Mouse (Mus musculus) midbrain, embryonic 10.5 days (tissue): Measurements from ENCODE around the gene Gm42420. TPM values are rescaled to one million over a fixed set of nuclear protein-coding genes. Genes with fewer than 3 reads are reported as not detected.

Experiments
- polyA plus RNA-seq: library from polyadenylated mRNA; unstranded; fragments of >200 nt; fragmentation: Nextera tagmentation; extraction: Ambion mirVana; gene quantifications from 2 replicates; pipeline ENCODE4 v1.2.1, GENCODE M21; 2016

The Gm42420 gene
- polyA plus RNA-seq, 1 experiment from 2014 or later: 0.57 TPM

Other genes starting within 250 kb of the Gm42420 start
- 45.3 and 51.4 TPM in 2 replicates for gene Slc37a3, start 208.1 kb upstream of the Gm42420 start, polyA plus RNA-seq
- 0.28 and 0.30 TPM in 2 replicates for gene Rab19, start 204.6 kb upstream of the Gm42420 start, polyA plus RNA-seq
- gene Mkrn1, start 165.3 kb upstream of the Gm42420 start, polyA plus RNA-seq: 88.2 and 104 TPM in 2 replicates
- 42.3 and 50.6 TPM in 2 replicates for gene Dennd2a, start 27.9 kb upstream of the Gm42420 start, polyA plus RNA-seq
- 26.6 and 28.4 TPM in 2 replicates for gene Adck2, start 11.9 kb upstream of the Gm42420 start, polyA plus RNA-seq
- 282 and 288 TPM in 2 replicates for gene Ndufb2, start 6.8 kb downstream of the Gm42420 start, polyA plus RNA-seq
- gene Braf, start 139.7 kb downstream of the Gm42420 start, polyA plus RNA-seq: 17.9 and 19.0 TPM in 2 replicates
- 232 TPM in 2 replicates for gene Mrps33, start 225.2 kb downstream of the Gm42420 start, polyA plus RNA-seq